Mouse (Mus musculus): ENCODE measurements at regions not wholly inside any gene's neighbourhood (a gene's known extent, or its start where the extent isn't known, plus 50 kb on each side); places are given as distances from the start of the nearest gene placed in this dataset.

DNA sequence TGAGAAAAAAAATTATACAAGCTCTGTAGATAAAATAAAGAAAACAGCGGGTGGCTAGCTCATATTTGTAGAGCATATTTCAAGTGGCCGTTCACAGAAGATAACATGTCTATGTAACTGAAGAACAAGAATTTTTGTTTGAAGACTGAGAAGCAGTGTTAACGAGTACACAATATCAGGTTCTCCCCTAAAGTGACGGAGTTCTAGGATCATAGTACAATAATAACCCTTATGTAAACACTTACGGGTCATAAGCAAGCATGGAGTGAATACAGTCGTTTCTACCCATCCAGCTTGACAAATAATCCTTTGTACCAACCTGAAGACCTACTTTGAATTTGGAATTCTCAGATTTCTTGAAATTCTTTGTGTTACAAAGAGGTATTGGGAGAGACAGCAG, 64.9 kb upstream of the Kcnj16 start:
- DNase-seq (ENCODE audit: low spot score) (no peak), ATAC-seq (no peak)
- WGBS, result 81% methylated on average over 6 of the region's 6 CpGs

More for the DNA sequence above, 64.9 kb upstream of the Kcnj16 start:
- Histone ChIP-seq H3K36me3 (ENCODE audit: control insufficient read depth, insufficient read depth, low read length) (no peaks in the 10 kb centered on the region), H3K4me2 (ENCODE audit: low read length) (no peak overlapping the region), H3K9ac (ENCODE audit: low read length) (no peak overlapping the region), H3K4me3 (ENCODE audit: low read depth, low read length) (no peak overlapping the region), H3K27me3 (replicated peaks; ENCODE audit: control insufficient read depth, insufficient read depth, low read length) (no peaks in the 10 kb centered on the region), H3K27ac (ENCODE audit: low read depth, low read length) (no peak overlapping the region), H3K4me1 (ENCODE audit: control insufficient read depth, insufficient read depth, low read length) (no peaks in the 10 kb centered on the region), H3K9me3 (replicated peaks; ENCODE audit: control insufficient read depth, low read length) (no peaks in the 10 kb centered on the region)

Data from forebrain, embryonic 14.5 days (tissue).